Mouse (Mus musculus) MEL (cell line): Measurements from ENCODE around the gene Serpini2. TPM values are rescaled to one million over a fixed set of nuclear protein-coding genes. Genes with fewer than 3 reads are reported as not detected.

Source experiments
- DNase-seq: peaks from one replicate; pipeline ENCODE4 v3.0.0; 2011; ENCODE audit warnings: low read depth, low spot score
- H3K27ac ChIP-seq: 2 replicates; pipeline ENCODE4 v1.5.1; 2012; ENCODE audit warnings: low read depth, mild to moderate bottlenecking, control low read depth, low read length, moderate library complexity; ENCODE audit not compliant: control insufficient read depth
- H3K27me3 ChIP-seq, 2 experiments: fragments of 150-350 bp in 1 of 2; sonication (generic) in 1 of 2; 2 replicates each; pipeline ENCODE4 v1.6.1; 2012; ENCODE audit warnings: low read length in 2 of 2, mild to moderate bottlenecking in 2 of 2, improper control_type of control experiment in 1 of 2, moderate library complexity in 1 of 2; ENCODE audit not compliant: insufficient read depth in 2 of 2, control insufficient read depth in 1 of 2
- H3K36me3 ChIP-seq, 2 experiments: 2 replicates each; pipeline ENCODE4 v1.6.1; 2012 to 2014; ENCODE audit warnings: low read length in 2 of 2, improper control_type of control experiment in 1 of 2, inconsistent platforms in 1 of 2, mild to moderate bottlenecking in 1 of 2; ENCODE audit not compliant: insufficient read depth in 2 of 2, control insufficient read depth in 1 of 2
- H3K4me1 ChIP-seq, 2 experiments: fragments of 150-350 bp in 1 of 2; sonication (generic) in 1 of 2; 2 replicates each; pipeline ENCODE4 v1.6.1; 2012; ENCODE audit warnings: low read length in 2 of 2, improper control_type of control experiment in 1 of 2, mild to moderate bottlenecking in 1 of 2; ENCODE audit not compliant: insufficient read depth in 2 of 2, control insufficient read depth in 1 of 2
- H3K4me3 ChIP-seq, 2 experiments: fragments of 150-350 bp in 1 of 2; sonication (generic) in 1 of 2; 2 replicates each; pipeline ENCODE4 v1.5.1; 2012; ENCODE audit warnings: low read depth in 2 of 2, low read length in 2 of 2, mild to moderate bottlenecking in 2 of 2, moderate library complexity in 2 of 2, control low read depth in 1 of 2, improper control_type of control experiment in 1 of 2; ENCODE audit not compliant: control insufficient read depth in 1 of 2, insufficient read depth in 1 of 2
- H3K79me2 ChIP-seq: 2 replicates; pipeline ENCODE4 v1.6.1; 2012; ENCODE audit warnings: mild to moderate bottlenecking, low read length, moderate library complexity; ENCODE audit not compliant: control insufficient read depth, poor library complexity, insufficient read depth
- H3K9ac ChIP-seq: 2 replicates; pipeline ENCODE4 v1.6.1; 2012; ENCODE audit warnings: low read depth, mild to moderate bottlenecking, control low read depth, low read length, moderate library complexity; ENCODE audit not compliant: control insufficient read depth, poor library complexity, severe bottlenecking
- H3K9me3 ChIP-seq: fragments of 150-350 bp; sonication (generic); replicated peaks from 2 replicates; pipeline ENCODE4 v1.6.1; 2012; ENCODE audit warnings: mild to moderate bottlenecking, low read length, improper control_type of control experiment, moderate library complexity; ENCODE audit not compliant: insufficient read depth
- BHLHE40 ChIP-seq: IDR thresholded peaks from 2 replicates; pipeline ENCODE4 v1.6.1; 2012; ENCODE audit warnings: low read depth, mild to moderate bottlenecking, inconsistent platforms, low read length, improper control_type of control experiment, borderline replicate concordance
- CTCF ChIP-seq, 3 experiments: IDR thresholded peaks in 2 of 3; conservative IDR thresholded peaks in 1 of 3; 2 replicates each; pipeline ENCODE4 v1.5.1; 2011 to 2012; ENCODE audit warnings: low read length in 3 of 3, low read depth in 2 of 3, mild to moderate bottlenecking in 2 of 3, improper control_type of control experiment in 1 of 3, inconsistent platforms in 1 of 3, mixed read lengths in 1 of 3, moderate library complexity in 1 of 3; ENCODE audit not compliant: control insufficient read depth in 1 of 3, insufficient read depth in 1 of 3, poor library complexity in 1 of 3, severe bottlenecking in 1 of 3
- E2F4 ChIP-seq: IDR thresholded peaks from 2 replicates; pipeline ENCODE4 v1.6.1; 2011; ENCODE audit warnings: low read depth, low read length, improper control_type of control experiment, borderline replicate concordance
- ELF1 ChIP-seq: IDR thresholded peaks from 2 replicates; pipeline ENCODE4 v1.6.1; 2014; ENCODE audit warnings: low read depth, mild to moderate bottlenecking, inconsistent platforms, low read length, improper control_type of control experiment, moderate library complexity
- EP300 ChIP-seq, 2 experiments: IDR thresholded peaks; 2 replicates each; pipeline ENCODE4 v1.6.1; 2011; ENCODE audit warnings: improper control_type of control experiment in 2 of 2, low read length in 2 of 2, low read depth in 1 of 2, mild to moderate bottlenecking in 1 of 2
- GABPA ChIP-seq: IDR thresholded peaks from 2 replicates; pipeline ENCODE4 v1.6.1; 2012; ENCODE audit warnings: low read depth, mild to moderate bottlenecking, inconsistent platforms, low read length, improper control_type of control experiment, moderate library complexity
- HCFC1 ChIP-seq: IDR thresholded peaks from 2 replicates; pipeline ENCODE4 v1.6.1; 2012; ENCODE audit warnings: low read depth, mild to moderate bottlenecking, inconsistent platforms, low read length, improper control_type of control experiment, moderate library complexity
- JUND ChIP-seq: IDR thresholded peaks from 2 replicates; pipeline ENCODE4 v1.6.1; 2011; ENCODE audit warnings: low read depth, mild to moderate bottlenecking, improper control_type of control experiment, low read length
- MAFK ChIP-seq: IDR thresholded peaks from 2 replicates; pipeline ENCODE4 v1.6.1; 2011; ENCODE audit warnings: low read depth, mild to moderate bottlenecking, low read length, improper control_type of control experiment, borderline replicate concordance
- MAX ChIP-seq: IDR thresholded peaks from 2 replicates; pipeline ENCODE4 v1.6.1; 2011; ENCODE audit warnings: low read length, improper control_type of control experiment
- MAZ ChIP-seq: IDR thresholded peaks from 2 replicates; pipeline ENCODE4 v1.6.1; 2012; ENCODE audit warnings: low read depth, mild to moderate bottlenecking, inconsistent platforms, low read length, improper control_type of control experiment
- MEF2A ChIP-seq: IDR thresholded peaks from 2 replicates; pipeline ENCODE4 v1.6.1; 2014; ENCODE audit warnings: low read depth, mild to moderate bottlenecking, inconsistent platforms, low read length, improper control_type of control experiment; ENCODE audit not compliant: poor library complexity, insufficient replicate concordance, severe bottlenecking; ENCODE audit errors: extremely low read depth
- MXI1 ChIP-seq: IDR thresholded peaks from 2 replicates; pipeline ENCODE4 v1.6.1; 2011; ENCODE audit warnings: mild to moderate bottlenecking, low read depth, low read length, improper control_type of control experiment
- MYB ChIP-seq: IDR thresholded peaks from 2 replicates; pipeline ENCODE4 v1.6.1; 2011; ENCODE audit warnings: mild to moderate bottlenecking, low read depth, low read length, improper control_type of control experiment
- MYC ChIP-seq: IDR thresholded peaks from 2 replicates; pipeline ENCODE4 v1.6.1; 2011; ENCODE audit warnings: low read depth, mild to moderate bottlenecking, low read length, improper control_type of control experiment, moderate library complexity
- POLR2A ChIP-seq, 2 experiments: IDR thresholded peaks; 2 replicates each; pipeline ENCODE4 v1.6.1; 2011 to 2012; ENCODE audit warnings: low read length in 2 of 2, mild to moderate bottlenecking in 2 of 2, control low read depth in 1 of 2, improper control_type of control experiment in 1 of 2, low read depth in 1 of 2, moderate library complexity in 1 of 2; ENCODE audit not compliant: control insufficient read depth in 1 of 2, insufficient read depth in 1 of 2, poor library complexity in 1 of 2
- POLR2AphosphoS2 ChIP-seq: IDR thresholded peaks from 2 replicates; pipeline ENCODE4 v1.6.1; 2011; ENCODE audit warnings: low read length, improper control_type of control experiment
- RAD21 ChIP-seq: IDR thresholded peaks from 2 replicates; pipeline ENCODE4 v1.6.1; 2011; ENCODE audit warnings: mild to moderate bottlenecking, low read depth, low read length, improper control_type of control experiment
- RCOR1 ChIP-seq: IDR thresholded peaks from 2 replicates; pipeline ENCODE4 v1.6.1; 2012; ENCODE audit warnings: low read depth, mild to moderate bottlenecking, inconsistent platforms, low read length, improper control_type of control experiment
- SMC3 ChIP-seq: IDR thresholded peaks from 2 replicates; pipeline ENCODE4 v1.6.1; 2011; ENCODE audit warnings: low read depth, low read length, improper control_type of control experiment
- TAL1 ChIP-seq: IDR thresholded peaks from 2 replicates; pipeline ENCODE4 v1.6.1; 2012; ENCODE audit warnings: mild to moderate bottlenecking, inconsistent platforms, low read length, moderate library complexity, mixed read lengths
- TBP ChIP-seq: IDR thresholded peaks from 2 replicates; pipeline ENCODE4 v1.8.0; 2011; ENCODE audit warnings: low read depth, low read length, improper control_type of control experiment
- TCF12 ChIP-seq: IDR thresholded peaks from 2 replicates; pipeline ENCODE4 v1.6.1; 2014; ENCODE audit warnings: low read depth, mild to moderate bottlenecking, inconsistent platforms, low read length, improper control_type of control experiment, moderate library complexity
- UBTF ChIP-seq: IDR thresholded peaks from 2 replicates; pipeline ENCODE4 v1.6.1; 2012; ENCODE audit warnings: low read depth, mild to moderate bottlenecking, inconsistent platforms, low read length, improper control_type of control experiment, moderate library complexity, borderline replicate concordance; ENCODE audit not compliant: insufficient read depth
- ZC3H11A ChIP-seq: IDR thresholded peaks from 2 replicates; pipeline ENCODE4 v1.6.1; 2012; ENCODE audit warnings: low read depth, mild to moderate bottlenecking, inconsistent platforms, low read length, improper control_type of control experiment
- ZKSCAN1 ChIP-seq: IDR thresholded peaks from 2 replicates; pipeline ENCODE4 v1.6.1; 2012; ENCODE audit warnings: low read depth, mild to moderate bottlenecking, inconsistent platforms, low read length, improper control_type of control experiment, moderate library complexity
- ZNF384 ChIP-seq: IDR thresholded peaks from 2 replicates; pipeline ENCODE4 v1.6.1; 2012; ENCODE audit warnings: low read depth, mild to moderate bottlenecking, inconsistent platforms, low read length, improper control_type of control experiment
- polyA plus RNA-seq, 2 experiments: library from polyadenylated mRNA; stranded (reverse) in 1 of 2; unstranded in 1 of 2; fragments of >175 nt in 1 of 2; fragments of >200 nt in 1 of 2; gene quantifications; 2 replicates each; pipeline versions ENCODE4 v1.2.1 to v1.2.4; 2012; ENCODE audit warnings: low replicate concordance in 2 of 2, low read depth in 1 of 2; ENCODE audit not compliant: insufficient read length in 2 of 2, insufficient read depth in 1 of 2, missing spikeins in 1 of 2
- total RNA-seq: library from RNA; depleted of rRNA; stranded (reverse); fragments of 300-350 nt; gene quantifications from 2 replicates; pipeline ENCODE4 v1.2.3, GENCODE M21; 2012

The Serpini2 gene
- total and polyA plus RNA-seq, 3 experiments, result not detected

DNA sequence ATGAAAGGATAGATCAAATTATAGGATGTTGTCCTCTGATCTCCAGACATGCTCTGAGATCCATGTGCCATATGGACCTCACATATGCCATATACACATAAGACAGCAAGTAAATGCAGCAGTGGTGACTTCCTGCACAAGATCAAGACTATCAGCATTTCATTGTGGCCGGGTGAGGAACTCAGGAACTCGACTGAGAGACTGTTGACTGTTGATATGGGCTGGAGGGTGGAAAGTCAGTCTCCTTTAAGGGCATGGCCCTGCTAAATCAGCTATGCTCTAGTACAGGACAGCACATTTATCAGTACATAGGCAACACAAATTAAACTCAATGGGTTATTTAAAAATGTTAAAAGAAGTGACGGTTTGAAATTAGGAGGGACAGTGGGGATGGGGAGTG, 38.4 kb upstream of the Serpini2 start:
- H3K27ac ChIP-seq, result no peak overlapping the region
- H3K4me1 ChIP-seq, result no peaks in the 10 kb centered on the region
- no peaks in the 10 kb centered on the region for H3K79me2 ChIP-seq
- no peaks in the 10 kb centered on the region for H3K36me3 ChIP-seq
- no peaks in the 10 kb centered on the region; a peak in 1 of 4 replicates for H3K27me3 ChIP-seq
- no peak overlapping the region for H3K9ac ChIP-seq
- H3K9me3 ChIP-seq, result no peaks in the 10 kb centered on the region
- TF ChIP-seq HCFC1 (no peak), UBTF (no peak), MAX (no peak), RCOR1 (no peak), ZNF384 (no peak), CTCF (IDR thresholded peaks at IDR 0.05 in 2 of 3, conservative IDR thresholded peaks at IDR 0.05 in 1 of 3; ENCODE audit: control insufficient read depth in 1 of 3, insufficient read depth in 1 of 3, low read depth in 2 of 3, low read length in 3 of 3, poor library complexity in 1 of 3, severe bottlenecking in 1 of 3) (no peak), ZC3H11A (no peak), GABPA (no peak), TBP (no peak), POLR2A (IDR thresholded peaks at IDR 0.05; ENCODE audit: control insufficient read depth in 1 of 2, insufficient read depth in 1 of 2, low read depth in 1 of 2, low read length in 2 of 2, poor library complexity in 1 of 2) (no peak), JUND (no peak), ZKSCAN1 (no peak), MXI1 (no peak), MYB (no peak), EP300 (IDR thresholded peaks at IDR 0.05; ENCODE audit: low read depth in 1 of 2, low read length in 2 of 2) (no peak), SMC3 (no peak), MEF2A (no peak), TCF12 (no peak), E2F4 (no peak)
- H3K4me3 ChIP-seq, result no peak overlapping the region
- no peak for DNase-seq

DNA sequence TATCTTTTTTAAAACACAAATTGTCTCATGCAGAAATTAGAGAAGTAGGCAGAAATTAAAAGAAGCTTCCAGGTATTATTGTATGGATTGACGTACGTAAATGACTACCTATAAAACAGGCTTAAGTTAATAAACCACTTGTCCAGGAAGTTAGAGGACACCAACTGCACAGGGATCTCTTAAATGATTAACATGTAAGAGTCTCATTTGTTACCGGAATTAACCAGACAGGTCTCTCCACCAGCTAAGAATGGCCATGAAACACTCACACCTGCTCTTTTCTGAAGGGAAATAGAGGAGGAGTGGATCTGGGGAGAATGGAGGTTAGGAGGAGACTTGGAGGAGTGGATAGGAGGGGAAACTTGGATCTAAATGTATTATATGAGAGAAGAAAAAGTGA, 35.7 kb upstream of the Serpini2 start:
- Histone ChIP-seq H3K27ac (no peak overlapping the region), H3K4me1 (no peaks in the 10 kb centered on the region), H3K79me2 (no peaks in the 10 kb centered on the region), H3K27me3 (no peaks in the 10 kb centered on the region; a peak in 1 of 4 replicates), H3K9me3 (no peaks in the 10 kb centered on the region), H3K36me3 (no peaks in the 10 kb centered on the region), H3K4me3 (no peak overlapping the region), H3K9ac (no peak overlapping the region)
- DNase-seq, result no peak
- no peak for TF ChIP-seq ZC3H11A
- TF ChIP-seq MYC, result no peak
- no peak for TF ChIP-seq RAD21
- no peak for TF ChIP-seq BHLHE40
- TF ChIP-seq CTCF (IDR thresholded peaks at IDR 0.05 in 2 of 3, conservative IDR thresholded peaks at IDR 0.05 in 1 of 3; ENCODE audit: control insufficient read depth in 1 of 3, insufficient read depth in 1 of 3, low read depth in 2 of 3, low read length in 3 of 3, poor library complexity in 1 of 3, severe bottlenecking in 1 of 3), result no peak
- no peak for TF ChIP-seq POLR2AphosphoS2
- no peak for TF ChIP-seq MXI1
- TF ChIP-seq JUND, result no peak
- no peak for TF ChIP-seq MAFK
- no peak for TF ChIP-seq ELF1
- TF ChIP-seq TAL1, result no peak
- TF ChIP-seq MEF2A, result no peak
- no peak for TF ChIP-seq MYB
- TF ChIP-seq SMC3, result no peak
- TF ChIP-seq MAZ, result no peak
